Mouse (Mus musculus): ENCODE results near the gene Tmem141. TPM values are rescaled to one million over a fixed set of nuclear protein-coding genes. Genes with fewer than 3 reads are reported as not detected.

Gene Tmem141
- polyA plus RNA-seq, 1 experiment = 17.3 TPM

DNA sequence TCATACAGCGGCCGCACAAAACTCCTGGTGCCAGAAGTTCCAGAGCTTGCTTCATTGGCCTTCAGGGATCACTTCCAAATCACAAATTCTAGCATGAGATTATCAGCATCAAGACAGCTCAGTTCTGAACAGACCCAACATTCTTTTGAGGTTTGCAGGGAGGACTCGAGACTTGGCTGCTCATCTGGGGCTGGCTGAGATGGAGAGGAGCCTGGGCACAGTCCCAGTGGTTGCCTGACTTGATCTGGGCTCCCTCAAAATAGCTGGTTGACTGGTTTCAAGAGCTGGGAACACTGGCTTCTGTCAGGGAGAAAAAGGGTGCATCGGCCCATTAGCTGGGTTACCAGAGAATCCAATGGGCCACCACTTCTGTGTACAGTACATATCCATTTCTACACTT, 34.9 kb upstream of the Tmem141 start:
- Histone ChIP-seq H3K4me3 (replicated peaks; ENCODE audit: control insufficient read depth, low read depth, low read length) (no peak overlapping the region), H3K27ac (ENCODE audit: control insufficient read depth, insufficient read depth, low read depth, low read length, poor library complexity) (no peak overlapping the region), H3K4me1 (ENCODE audit: control insufficient read depth, insufficient read depth, low read length) (no peaks in the 10 kb centered on the region)
- TF ChIP-seq CTCF (IDR thresholded peaks at IDR 0.05; ENCODE audit: control insufficient read depth, insufficient read depth, low read length) = no peak
- no peak for TF ChIP-seq POLR2A (IDR thresholded peaks at IDR 0.05; ENCODE audit: borderline replicate concordance, control insufficient read depth, low read depth, low read length)
- 81% methylated on average over 4 of the region's 4 CpGs for WGBS

- WGBS = 50% methylated on average over 1 of the region's 1 CpGs
- TF ChIP-seq POLR2A (IDR thresholded peaks at IDR 0.05; ENCODE audit: borderline replicate concordance, control insufficient read depth, low read depth, low read length) = no peak
- no peak for TF ChIP-seq CTCF (IDR thresholded peaks at IDR 0.05; ENCODE audit: control insufficient read depth, insufficient read depth, low read length)
- Histone ChIP-seq H3K27ac (ENCODE audit: control insufficient read depth, insufficient read depth, low read depth, low read length, poor library complexity) (no peak overlapping the region), H3K4me1 (ENCODE audit: control insufficient read depth, insufficient read depth, low read length) (no peaks in the 10 kb centered on the region), H3K4me3 (replicated peaks; ENCODE audit: control insufficient read depth, low read depth, low read length) (no peak overlapping the region)
These were observed 32.7 kb upstream of the Tmem141 start for GRCm38 (mm10) chr2:25654502-25654901.

GRCm38 (mm10) chr2:25652902-25653301, 31.1 kb upstream of the Tmem141 start, which contains the start of gene Lcn8:
Gene Lcn8, plus strand, starts transcription at chr2:25653120.
- TF ChIP-seq POLR2A (IDR thresholded peaks at IDR 0.05; ENCODE audit: borderline replicate concordance, control insufficient read depth, low read depth, low read length) = no peak
- TF ChIP-seq CTCF (IDR thresholded peaks at IDR 0.05; ENCODE audit: control insufficient read depth, insufficient read depth, low read length) = no peak
- H3K27ac ChIP-seq (ENCODE audit: control insufficient read depth, insufficient read depth, low read depth, low read length, poor library complexity) = no peak within 1 kb of the TSS
- no peak within 1 kb of the TSS for H3K4me3 ChIP-seq (replicated peaks; ENCODE audit: control insufficient read depth, low read depth, low read length)
- H3K4me1 ChIP-seq (ENCODE audit: control insufficient read depth, insufficient read depth, low read length) = no peaks in the 10 kb centered on the region
- 64% methylated on average over 2 of the region's 2 CpGs for WGBS

- TF ChIP-seq CTCF (IDR thresholded peaks at IDR 0.05; ENCODE audit: control insufficient read depth, insufficient read depth, low read length) (peak; percentile 68), POLR2A (IDR thresholded peaks at IDR 0.05; ENCODE audit: borderline replicate concordance, control insufficient read depth, low read depth, low read length) (no peak)
- Histone ChIP-seq H3K4me1 (ENCODE audit: control insufficient read depth, insufficient read depth, low read length) (no peaks in the 10 kb centered on the region), H3K4me3 (replicated peaks; ENCODE audit: control insufficient read depth, low read depth, low read length) (no peak overlapping the region), H3K27ac (ENCODE audit: control insufficient read depth, insufficient read depth, low read depth, low read length, poor library complexity) (no peak overlapping the region)
- 25% methylated on average over 6 of the region's 6 CpGs for WGBS
These were observed 18.1 kb upstream of the Tmem141 start for GRCm38 (mm10) chr2:25639890-25640289.

DNA sequence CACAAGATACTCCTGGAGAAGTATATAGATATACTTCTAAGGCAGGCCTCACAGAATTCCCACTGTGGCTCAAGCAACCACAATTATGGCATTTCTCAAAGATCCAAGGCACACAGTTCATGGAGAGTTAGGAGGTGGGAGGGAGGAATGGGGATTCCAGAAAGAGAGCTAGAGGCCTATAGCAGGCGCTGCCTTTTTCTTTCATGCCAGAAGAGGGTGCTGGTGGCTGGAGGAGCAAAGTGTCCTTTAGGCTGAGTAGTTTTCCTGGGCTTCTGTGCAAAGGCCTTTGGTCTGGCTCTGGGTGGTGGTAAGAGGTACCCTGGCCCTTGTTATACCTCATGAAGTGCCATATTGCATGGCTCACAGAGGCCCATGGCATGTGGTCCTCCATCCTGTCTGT, 12.2 kb upstream of the Tmem141 start:
- TF ChIP-seq CTCF (IDR thresholded peaks at IDR 0.05; ENCODE audit: control insufficient read depth, insufficient read depth, low read length) = no peak
- no peak for TF ChIP-seq POLR2A (IDR thresholded peaks at IDR 0.05; ENCODE audit: borderline replicate concordance, control insufficient read depth, low read depth, low read length)
- 68% methylated on average over 1 of the region's 1 CpGs for WGBS
- Histone ChIP-seq H3K4me3 (replicated peaks; ENCODE audit: control insufficient read depth, low read depth, low read length) (no peak overlapping the region), H3K4me1 (ENCODE audit: control insufficient read depth, insufficient read depth, low read length) (no peaks in the 10 kb centered on the region), H3K27ac (ENCODE audit: control insufficient read depth, insufficient read depth, low read depth, low read length, poor library complexity) (no peak overlapping the region)

DNA sequence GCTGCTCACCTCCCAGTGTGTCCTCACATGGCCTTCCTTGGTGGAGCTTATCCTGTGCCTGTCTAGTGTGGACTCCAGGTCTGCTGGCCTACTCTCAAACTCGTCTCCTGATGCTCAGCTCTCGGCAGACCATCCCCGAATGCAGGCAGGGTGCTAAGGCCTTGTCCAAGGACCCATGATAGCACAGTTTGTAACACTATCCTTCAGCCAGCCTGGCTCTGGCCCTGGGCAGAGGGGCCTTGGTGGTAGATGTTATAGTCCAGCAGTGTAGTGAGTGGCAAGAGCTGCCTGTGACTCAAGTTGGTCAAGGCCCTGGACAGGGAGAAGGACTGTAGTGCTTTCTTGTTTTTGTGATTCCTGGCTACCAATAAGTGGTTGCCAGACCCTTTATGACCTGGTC, 11.8 kb upstream of the Tmem141 start:
- no peaks in the 10 kb centered on the region for H3K4me1 ChIP-seq (ENCODE audit: control insufficient read depth, insufficient read depth, low read length)
- H3K27ac ChIP-seq (ENCODE audit: control insufficient read depth, insufficient read depth, low read depth, low read length, poor library complexity) = no peak overlapping the region
- no peak for TF ChIP-seq POLR2A (IDR thresholded peaks at IDR 0.05; ENCODE audit: borderline replicate concordance, control insufficient read depth, low read depth, low read length)
- TF ChIP-seq CTCF (IDR thresholded peaks at IDR 0.05; ENCODE audit: control insufficient read depth, insufficient read depth, low read length) = no peak
- no peak overlapping the region for H3K4me3 ChIP-seq (replicated peaks; ENCODE audit: control insufficient read depth, low read depth, low read length)
- WGBS = 77% methylated on average over 3 of the region's 3 CpGs

GRCm38 (mm10) chr2:25628738-25629137, 6.9 kb upstream of the Tmem141 start:
- no peaks in the 10 kb centered on the region for H3K4me1 ChIP-seq (ENCODE audit: control insufficient read depth, insufficient read depth, low read length)
- H3K4me3 ChIP-seq (replicated peaks; ENCODE audit: control insufficient read depth, low read depth, low read length) = no peak overlapping the region
- TF ChIP-seq POLR2A (IDR thresholded peaks at IDR 0.05; ENCODE audit: borderline replicate concordance, control insufficient read depth, low read depth, low read length) (no peak), CTCF (IDR thresholded peaks at IDR 0.05; ENCODE audit: control insufficient read depth, insufficient read depth, low read length) (no peak)
- no peak overlapping the region for H3K27ac ChIP-seq (ENCODE audit: control insufficient read depth, insufficient read depth, low read depth, low read length, poor library complexity)
- WGBS = 65% methylated on average over 4 of the region's 4 CpGs

DNA sequence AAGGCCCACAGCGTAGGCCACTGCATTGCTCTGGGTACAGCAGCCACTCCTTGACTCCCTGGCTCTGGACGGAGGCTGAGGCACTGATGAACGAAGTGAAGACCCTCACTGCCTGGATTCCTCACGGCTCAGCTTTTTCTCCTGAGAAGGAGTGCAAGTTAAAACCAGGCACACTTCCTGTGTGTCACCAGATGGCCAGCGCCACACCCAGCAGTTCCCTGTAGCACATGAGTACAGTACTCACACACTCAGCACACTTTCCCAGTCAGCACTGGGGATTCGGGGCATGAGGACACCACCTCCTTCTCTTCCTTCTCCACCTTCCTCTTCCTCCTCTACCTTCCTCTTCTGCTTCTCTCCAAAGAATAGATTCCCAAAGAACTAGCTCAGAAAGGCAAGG, 6.0 kb upstream of the Tmem141 start, which contains the start of gene Fcna:
Gene Fcna, minus strand, starts transcription at position 220 of the 400 bp plus-strand sequence.
- H3K4me3 ChIP-seq (replicated peaks; ENCODE audit: control insufficient read depth, low read depth, low read length) = no peak within 1 kb of the TSS
- no peak for TF ChIP-seq POLR2A (IDR thresholded peaks at IDR 0.05; ENCODE audit: borderline replicate concordance, control insufficient read depth, low read depth, low read length)
- TF ChIP-seq CTCF (IDR thresholded peaks at IDR 0.05; ENCODE audit: control insufficient read depth, insufficient read depth, low read length) = no peak
- H3K4me1 ChIP-seq (ENCODE audit: control insufficient read depth, insufficient read depth, low read length) = no peaks in the 10 kb centered on the region
- WGBS = 57% methylated on average over 6 of the region's 6 CpGs
- H3K27ac ChIP-seq (ENCODE audit: control insufficient read depth, insufficient read depth, low read depth, low read length, poor library complexity) = no peak within 1 kb of the TSS

GRCm38 (mm10) chr2:25625986-25626385, 4.2 kb upstream of the Tmem141 start:
- Histone ChIP-seq H3K27ac (ENCODE audit: control insufficient read depth, insufficient read depth, low read depth, low read length, poor library complexity) (no peak overlapping the region), H3K4me3 (replicated peaks; ENCODE audit: control insufficient read depth, low read depth, low read length) (no peak overlapping the region), H3K4me1 (ENCODE audit: control insufficient read depth, insufficient read depth, low read length) (no peaks in the 10 kb centered on the region; the same call in 1 of the 2 replicates)
- WGBS = 33% methylated on average over 5 of the region's 5 CpGs
- TF ChIP-seq CTCF (IDR thresholded peaks at IDR 0.05; ENCODE audit: control insufficient read depth, insufficient read depth, low read length) (no peak), POLR2A (IDR thresholded peaks at IDR 0.05; ENCODE audit: borderline replicate concordance, control insufficient read depth, low read depth, low read length) (no peak)

All from bone marrow, adult 2 months (tissue).